Mouse (Mus musculus) kidney, embryonic 14.5 days (tissue): ENCODE measurements around the gene Hist2h3b. TPM values are rescaled to one million over a fixed set of nuclear protein-coding genes. Genes with fewer than 3 reads are reported as not detected.
"Not testable (repeated sequence)": the region's sequence is repeated elsewhere in the genome, so short reads cannot be mapped to it uniquely, and the experiment has no call there.

Experiments used
- ATAC-seq: fragments of 200-750 bp; cut with Nextera tagmentation; 2 replicates; pipeline ENCODE4 v1.8.0; 2017; ENCODE audit warnings: moderate number of reproducible peaks, mild to moderate bottlenecking, moderate TSS enrichment, moderate library complexity; ENCODE audit not compliant: low FRiP score, low TSS enrichment
- H3K27ac ChIP-seq: fragments of 300-500 bp; sonication (generic); 2 replicates; pipeline ENCODE4 v1.5.1; 2014; ENCODE audit warnings: low read depth, mild to moderate bottlenecking, low read length, moderate library complexity, mixed read lengths
- H3K27me3 ChIP-seq: fragments of 300-500 bp; sonication (generic); 2 replicates; pipeline ENCODE4 v1.6.1; 2014; ENCODE audit warnings: mild to moderate bottlenecking, low read length; ENCODE audit not compliant: control insufficient read depth, insufficient read depth
- H3K36me3 ChIP-seq: fragments of 300-500 bp; sonication (generic); 2 replicates; pipeline ENCODE4 v1.6.1; 2014; ENCODE audit warnings: low read length, mixed read lengths; ENCODE audit not compliant: control insufficient read depth, insufficient read depth
- H3K4me1 ChIP-seq: fragments of 300-500 bp; sonication (generic); 2 replicates; pipeline ENCODE4 v1.6.1; 2014; ENCODE audit warnings: low read length, mixed read lengths; ENCODE audit not compliant: control insufficient read depth, insufficient read depth
- H3K4me2 ChIP-seq: fragments of 300-500 bp; sonication (generic); replicated peaks from 2 replicates; pipeline ENCODE4 v1.6.1; 2014; ENCODE audit warnings: low read depth, mild to moderate bottlenecking, low read length
- H3K4me3 ChIP-seq: fragments of 300-500 bp; sonication (generic); 2 replicates; pipeline ENCODE4 v1.5.1; 2014; ENCODE audit warnings: mild to moderate bottlenecking, low read length
- H3K9ac ChIP-seq: fragments of 300-500 bp; sonication (generic); 2 replicates; pipeline ENCODE4 v1.6.1; 2014; ENCODE audit warnings: low read depth, mild to moderate bottlenecking, low read length, moderate library complexity
- H3K9me3 ChIP-seq: fragments of 300-500 bp; sonication (generic); 2 replicates; pipeline ENCODE4 v1.6.1; 2016; ENCODE audit warnings: low read length; ENCODE audit not compliant: control insufficient read depth
- WGBS: fragments of 180-500 bp; shearing (Covaris S2); extraction: QIAGEN DNeasy Blood & Tissue Kit; methylation state at CpG from one replicate; pipeline ENCODE4 v1.1.7; 2014; 5-methylcytosine and 5-hydroxymethylcytosine counted together
- polyA plus RNA-seq: library from polyadenylated mRNA; unstranded; fragments of >200 nt; fragmentation: Nextera tagmentation; extraction: Ambion mirVana; gene quantifications from 2 replicates; pipeline ENCODE4 v1.2.1, GENCODE M21; 2014

Gene Hist2h3b
- polyA plus RNA-seq, 1 experiment from 2014 or later: 72.6 TPM

DNA sequence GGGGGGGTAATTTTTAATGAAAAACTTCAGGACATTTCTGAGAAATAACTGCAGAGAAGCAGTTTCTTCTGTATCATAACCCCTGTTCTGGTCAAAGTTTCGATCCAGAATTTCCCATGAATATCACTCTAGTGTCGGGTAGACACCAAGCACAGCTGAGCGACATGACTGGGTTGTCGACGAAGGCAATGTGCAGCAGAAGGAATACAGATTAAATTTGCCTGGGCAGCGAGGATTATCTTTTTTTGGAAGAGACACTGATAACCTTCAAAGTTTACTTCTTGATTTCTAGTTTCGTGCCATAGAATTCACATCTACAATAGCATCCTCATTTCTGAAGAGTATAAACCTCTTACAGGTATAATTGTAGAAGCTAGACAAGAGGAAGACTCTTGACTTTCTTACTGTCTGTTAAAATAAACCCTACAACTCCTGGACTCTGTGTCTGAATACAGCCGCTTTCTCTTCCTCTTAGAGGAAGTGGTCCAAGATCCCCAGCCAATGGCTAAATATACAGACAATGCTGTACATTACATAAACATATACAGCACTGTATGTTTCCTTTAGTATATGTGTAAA, 2.2 kb upstream of the Hist2h3b start:
- Histone ChIP-seq H3K36me3 (no peaks in the 10 kb centered on the region), H3K9me3 (no peaks in the 10 kb centered on the region), H3K4me1 (peaks cover 26% of the 10 kb centered on the region; the same call in 1 of the 2 replicates), H3K4me2 (no peak overlapping the region), H3K9ac (no peak overlapping the region), H3K4me3 (no peak overlapping the region), H3K27ac (0 out of 2 replicates have a peak overlapping the region, but pooled peaks have one; percentile 8), H3K27me3 (no peaks in the 10 kb centered on the region)
- ATAC-seq: no peak
- 84% methylated on average over 8 of the region's 8 CpGs for WGBS

DNA sequence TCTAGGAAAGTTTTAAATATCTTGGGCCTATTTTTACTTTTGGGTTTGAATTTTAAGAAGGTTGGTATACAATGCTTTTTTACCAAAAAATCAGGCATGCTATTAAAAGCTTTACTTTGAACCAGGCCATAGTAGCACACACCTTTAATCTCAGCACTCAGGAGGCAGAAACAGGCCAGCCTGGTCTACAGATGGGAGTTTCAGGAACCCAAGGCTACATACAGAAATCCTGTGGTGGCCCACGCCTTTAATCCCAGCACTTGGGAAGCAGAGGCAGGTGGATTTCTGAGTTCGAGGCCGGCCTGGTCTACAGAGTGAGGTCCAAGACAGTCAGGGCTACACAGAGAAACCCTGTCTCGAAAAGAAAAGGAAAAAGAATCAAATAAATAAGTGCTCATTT, 913 bp upstream of the Hist2h3b start:
- Histone ChIP-seq H3K4me3 (no peak overlapping the region), H3K4me1 (peaks cover 21% of the 10 kb centered on the region; the same call in 1 of the 2 replicates), H3K27me3 (no peaks in the 10 kb centered on the region), H3K36me3 (no peaks in the 10 kb centered on the region), H3K27ac (peak overlapping the region; percentile 90), H3K4me2 (0 out of 2 replicates have a peak overlapping the region, but pooled peaks have one; percentile 28), H3K9ac (peak overlapping the region; percentile 52; the same call in 1 of the 2 replicates), H3K9me3 (no peaks in the 10 kb centered on the region)
- 85% methylated on average over 4 of the region's 4 CpGs for WGBS
- no peak for ATAC-seq

DNA sequence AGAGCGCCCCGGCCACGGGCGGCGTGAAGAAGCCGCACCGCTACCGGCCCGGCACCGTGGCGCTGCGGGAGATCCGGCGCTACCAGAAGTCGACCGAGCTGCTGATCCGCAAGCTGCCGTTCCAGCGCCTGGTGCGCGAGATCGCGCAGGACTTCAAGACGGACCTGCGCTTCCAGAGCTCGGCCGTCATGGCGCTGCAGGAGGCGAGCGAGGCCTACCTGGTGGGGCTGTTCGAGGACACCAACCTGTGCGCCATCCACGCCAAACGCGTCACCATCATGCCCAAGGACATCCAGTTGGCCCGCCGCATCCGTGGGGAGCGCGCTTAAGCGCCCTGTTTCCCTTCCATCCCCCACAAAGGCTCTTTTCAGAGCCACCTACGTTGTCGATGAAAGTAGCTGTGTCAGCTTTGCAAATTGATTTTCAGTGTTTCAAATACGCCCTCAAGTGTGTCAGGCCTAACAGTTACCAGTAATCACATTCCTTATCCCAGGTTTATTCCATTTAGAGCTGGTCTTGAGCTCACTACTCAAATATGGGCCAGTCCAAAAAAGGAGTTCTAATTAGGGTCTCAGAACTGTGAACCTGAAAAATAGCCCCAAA, 423 bp downstream of the Hist2h3b start:
- WGBS: 0% methylated on average over 11 of the region's 44 CpGs
- Histone ChIP-seq H3K9ac (peak overlapping the region; percentile 80), H3K4me3 (peak overlapping the region; percentile 61), H3K4me1 (peaks cover 21% of the 10 kb centered on the region; the same call in 1 of the 2 replicates), H3K4me2 (peak overlapping the region; percentile 61), H3K27ac (peak overlapping the region; percentile 99)
- not testable (repeated sequence) for H3K9me3 ChIP-seq, H3K27me3 ChIP-seq, H3K36me3 ChIP-seq
- peak; percentile 46 for ATAC-seq

DNA sequence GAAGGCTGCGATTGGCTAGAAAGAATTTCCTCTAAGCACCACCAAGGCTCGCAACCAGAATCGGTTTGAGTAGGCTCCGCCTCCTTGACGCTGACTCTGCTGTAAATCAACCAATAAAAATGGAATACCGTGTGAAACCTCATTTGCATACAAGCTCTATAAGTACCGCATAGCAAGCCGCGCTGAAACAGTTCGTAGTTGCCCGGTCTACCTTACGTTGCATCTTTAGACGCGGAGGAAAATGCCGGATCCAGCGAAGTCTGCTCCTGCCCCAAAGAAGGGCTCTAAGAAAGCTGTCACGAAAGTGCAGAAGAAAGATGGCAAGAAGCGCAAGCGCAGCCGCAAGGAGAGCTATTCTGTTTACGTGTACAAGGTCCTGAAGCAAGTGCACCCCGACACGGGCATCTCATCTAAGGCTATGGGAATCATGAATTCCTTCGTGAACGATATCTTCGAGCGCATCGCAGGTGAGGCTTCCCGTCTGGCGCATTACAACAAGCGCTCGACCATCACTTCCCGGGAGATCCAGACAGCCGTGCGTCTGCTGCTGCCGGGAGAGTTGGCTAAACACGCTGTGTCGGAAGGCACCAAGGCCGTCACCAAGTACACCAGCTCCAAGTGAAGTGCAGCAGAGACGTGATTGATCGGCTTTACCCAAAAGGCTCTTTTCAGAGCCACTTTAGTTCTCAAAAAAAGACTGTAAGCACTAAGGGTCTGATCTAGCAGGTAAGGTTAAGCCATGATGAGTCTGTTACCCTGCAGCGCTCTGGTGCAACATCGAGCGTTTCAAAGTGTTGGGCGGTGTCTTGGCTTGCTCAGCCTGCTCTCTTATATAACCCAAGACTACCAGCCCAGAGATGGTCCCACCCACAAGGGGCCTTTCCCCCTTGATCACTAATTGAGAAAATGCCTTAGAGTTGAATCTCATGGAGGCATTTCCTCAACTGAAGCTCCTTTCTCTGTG, 1.3 kb downstream of the Hist2h3b start, which contains the start of gene Hist2h2bb:
Gene Hist2h2bb, plus strand, starts transcription at position 242 of the 964 bp plus-strand sequence.
- H3K9me3 ChIP-seq: no peaks in the 10 kb centered on the region
- peaks cover 12% of the 10 kb centered on the region; the same call in 1 of the 2 replicates for H3K4me1 ChIP-seq
- peak within 1 kb of the TSS; percentile 99 for H3K27ac ChIP-seq
- no peaks in the 10 kb centered on the region for H3K36me3 ChIP-seq
- H3K9ac ChIP-seq: peak within 1 kb of the TSS; percentile 80
- 1% methylated on average over 45 of the region's 45 CpGs for WGBS
- peak; percentile 96 for ATAC-seq
- H3K27me3 ChIP-seq: no peaks in the 10 kb centered on the region
- peak within 1 kb of the TSS; percentile 82 for H3K4me2 ChIP-seq
- H3K4me3 ChIP-seq: peak within 1 kb of the TSS; percentile 61

DNA sequence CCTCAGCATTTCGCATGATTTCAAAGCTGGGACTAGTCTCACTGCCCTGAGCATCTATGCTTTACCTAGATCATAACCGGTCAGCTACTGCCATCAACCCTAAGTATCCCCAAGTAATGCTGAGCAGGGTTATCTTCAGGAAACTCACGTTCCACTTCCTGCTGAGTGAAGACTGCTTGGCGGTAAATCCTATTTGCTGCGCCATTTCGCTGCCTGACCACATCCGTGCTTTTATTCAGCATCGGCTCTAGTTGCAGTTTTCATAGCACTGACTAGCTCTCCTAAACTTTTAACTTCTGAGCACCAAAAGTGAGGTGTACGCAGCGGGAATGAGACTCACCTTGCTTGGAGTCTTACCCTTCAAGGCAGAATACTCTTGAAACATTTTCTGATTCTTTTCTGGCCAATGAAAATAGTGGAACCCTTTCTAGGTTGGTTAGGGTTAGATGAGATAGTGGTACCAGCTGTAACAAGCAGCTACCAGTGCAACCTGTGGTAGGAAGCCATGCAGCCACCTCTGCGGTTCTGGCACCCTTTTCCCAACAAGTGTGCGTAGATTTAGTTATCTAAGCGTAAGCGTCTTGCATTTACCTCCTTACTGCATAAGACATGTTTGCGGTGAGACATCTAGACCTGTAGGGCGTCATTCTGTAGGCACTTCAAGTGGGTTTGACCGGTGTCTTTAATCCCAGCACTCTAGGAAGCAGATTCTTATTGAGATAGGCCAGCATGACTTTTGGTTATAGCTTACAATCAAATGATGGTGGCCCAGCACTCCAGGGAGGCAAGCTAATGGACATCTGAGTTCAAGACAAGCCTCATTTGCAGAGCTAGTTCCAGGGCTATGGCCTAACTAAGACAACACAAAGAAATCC, 5.4 kb downstream of the Hist2h3b start:
- no peak for ATAC-seq
- 91% methylated on average over 17 of the region's 17 CpGs for WGBS
- H3K9ac ChIP-seq: no peak overlapping the region

DNA sequence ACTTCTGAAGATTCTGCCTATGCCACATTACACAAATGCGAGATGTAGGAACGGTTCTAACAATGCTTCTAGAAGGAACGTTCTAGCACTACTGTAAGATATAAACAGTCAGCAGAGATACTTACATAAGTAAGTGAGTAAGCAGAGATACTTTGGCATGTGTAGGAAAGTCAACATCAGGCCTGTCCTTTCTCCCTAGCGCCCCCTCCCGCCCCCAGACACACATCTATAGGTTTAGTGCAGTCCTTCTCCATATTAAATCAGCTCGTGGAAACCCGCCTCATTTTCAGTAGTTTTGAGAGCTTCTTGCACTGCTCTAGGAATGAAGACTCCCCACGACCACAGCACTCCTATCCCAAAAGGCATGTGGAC, 9.0 kb downstream of the Hist2h3b start:
- Histone ChIP-seq H3K9ac (peak overlapping the region; percentile 61), H3K27ac (peak overlapping the region; percentile 84), H3K27me3 (no peaks in the 10 kb centered on the region; the same call in 1 of the 2 replicates), H3K36me3 (no peaks in the 10 kb centered on the region), H3K9me3 (no peaks in the 10 kb centered on the region), H3K4me3 (peak overlapping the region; percentile 50), H3K4me1 (0 out of 2 replicates have a peak, but pooled peaks cover 3% of the 10 kb centered on the region), H3K4me2 (peak overlapping the region; percentile 78)
- peak; percentile 44 for ATAC-seq
- WGBS: 21% methylated on average over 8 of the region's 8 CpGs

More for the DNA sequence above, 5.4 kb downstream of the Hist2h3b start:
- Histone ChIP-seq H3K9me3 (no peaks in the 10 kb centered on the region), H3K4me3 (no peak overlapping the region), H3K27ac (no peak overlapping the region), H3K36me3 (no peaks in the 10 kb centered on the region), H3K4me2 (no peak overlapping the region), H3K4me1 (0 out of 2 replicates have a peak, but pooled peaks cover 3% of the 10 kb centered on the region), H3K27me3 (no peaks in the 10 kb centered on the region)

DNA sequence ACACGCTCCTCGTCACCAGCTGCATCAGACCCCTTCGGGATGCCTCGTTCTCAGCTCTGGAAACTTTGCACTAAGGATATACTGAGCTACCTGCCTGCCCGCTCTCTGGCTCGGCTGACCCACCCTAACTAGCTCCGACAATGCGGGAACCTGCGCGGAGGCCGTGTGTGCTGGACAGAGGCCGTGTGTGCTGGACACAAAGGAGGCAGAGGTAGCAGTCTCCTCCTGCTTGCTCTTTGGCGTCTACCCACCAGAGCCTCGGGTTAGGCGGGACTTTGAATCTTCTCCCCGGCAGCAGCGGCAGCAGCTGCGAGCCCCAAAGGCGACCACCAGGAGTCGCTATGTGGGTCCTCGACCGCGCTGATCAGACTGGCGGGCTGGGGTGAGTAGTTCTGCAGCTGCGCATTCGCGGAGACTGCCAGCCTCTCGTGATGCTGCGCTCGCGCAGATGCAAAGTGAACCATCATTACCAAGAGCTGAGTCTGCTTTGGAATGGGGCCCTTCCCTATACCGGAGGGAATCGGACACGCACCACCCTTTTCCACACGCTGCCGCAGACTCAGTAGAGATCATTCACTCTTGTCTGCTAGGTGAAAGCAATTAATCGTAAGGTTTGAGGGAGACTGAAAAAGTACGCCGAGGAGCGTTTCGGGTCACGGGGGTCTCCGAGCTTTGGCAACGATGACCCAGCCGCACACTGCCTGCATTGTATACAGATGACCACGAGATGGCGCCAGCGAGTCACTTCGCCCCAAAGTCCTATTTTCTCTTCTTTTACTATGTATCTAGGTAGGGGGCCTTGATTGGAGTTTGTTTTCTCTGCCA, 9.6 kb downstream of the Hist2h3b start:
- H3K4me3 ChIP-seq: peak overlapping the region; percentile 50
- no peaks in the 10 kb centered on the region for H3K36me3 ChIP-seq
- H3K9ac ChIP-seq: peak overlapping the region; percentile 61
- 0 out of 2 replicates have a peak, but pooled peaks cover 3% of the 10 kb centered on the region for H3K4me1 ChIP-seq
- H3K27ac ChIP-seq: peak overlapping the region; percentile 84
- peak; percentile 96 for ATAC-seq
- peaks cover 2% of the 10 kb centered on the region for H3K27me3 ChIP-seq
- no peaks in the 10 kb centered on the region for H3K9me3 ChIP-seq
- under 1% methylated on average over 49 of the region's 49 CpGs for WGBS
- H3K4me2 ChIP-seq: peak overlapping the region; percentile 78
